Mouse (Mus musculus) hindbrain, embryonic 16.5 days (tissue): ENCODE results near the gene Map4k4. TPM values are rescaled to one million over a fixed set of nuclear protein-coding genes. Genes with fewer than 3 reads are reported as not detected.

Experiments
- ATAC-seq: fragments of 200-750 bp; cut with Nextera tagmentation; 2 replicates; pipeline ENCODE4 v1.8.0; 2017; ENCODE audit warnings: moderate TSS enrichment, moderate library complexity
- H3K27ac ChIP-seq: fragments of 300-500 bp; sonication (generic); 2 replicates; pipeline ENCODE4 v1.5.1; 2014; ENCODE audit warnings: low read depth, mild to moderate bottlenecking, control low read depth, low read length, moderate library complexity
- H3K27me3 ChIP-seq: fragments of 300-500 bp; sonication (generic); replicated peaks from 2 replicates; pipeline ENCODE4 v1.6.1; 2014; ENCODE audit warnings: low read length; ENCODE audit not compliant: control insufficient read depth, insufficient read depth
- H3K36me3 ChIP-seq: fragments of 300-500 bp; sonication (generic); 2 replicates; pipeline ENCODE4 v1.6.1; 2014; ENCODE audit warnings: mild to moderate bottlenecking, low read length, moderate library complexity, mixed read lengths; ENCODE audit not compliant: control insufficient read depth, insufficient read depth
- H3K4me1 ChIP-seq: fragments of 300-500 bp; sonication (generic); 2 replicates; pipeline ENCODE4 v1.6.1; 2014; ENCODE audit warnings: low read depth, low read length; ENCODE audit not compliant: control insufficient read depth, insufficient read depth
- H3K4me2 ChIP-seq: fragments of 300-500 bp; sonication (generic); 2 replicates; pipeline ENCODE4 v1.6.1; 2014; ENCODE audit warnings: mild to moderate bottlenecking, low read length, control low read depth, moderate library complexity
- H3K4me3 ChIP-seq: fragments of 300-500 bp; sonication (generic); 2 replicates; pipeline ENCODE4 v1.5.1; 2014; ENCODE audit warnings: mild to moderate bottlenecking, low read length, control low read depth, moderate library complexity
- H3K9ac ChIP-seq: fragments of 300-500 bp; sonication (generic); 2 replicates; pipeline ENCODE4 v1.6.1; 2014; ENCODE audit warnings: low read depth, mild to moderate bottlenecking, control low read depth, low read length, moderate library complexity
- H3K9me3 ChIP-seq: fragments of 300-500 bp; sonication (generic); 2 replicates; pipeline ENCODE4 v1.6.1; 2014; ENCODE audit warnings: mild to moderate bottlenecking, low read length, moderate library complexity; ENCODE audit not compliant: control insufficient read depth
- WGBS: fragments of 180-500 bp; shearing (Covaris S2); extraction: QIAGEN DNeasy Blood & Tissue Kit; methylation state at CpG from one replicate; pipeline ENCODE4 v1.1.7; 2014; 5-methylcytosine and 5-hydroxymethylcytosine counted together
- polyA plus RNA-seq: library from polyadenylated mRNA; unstranded; fragments of >200 nt; fragmentation: Nextera tagmentation; extraction: Ambion mirVana; gene quantifications from 2 replicates; pipeline ENCODE4 v1.2.1, GENCODE M21; 2015

Map4k4 gene
- polyA plus RNA-seq, 1 experiment from 2014 or later: 21.7 TPM

DNA sequence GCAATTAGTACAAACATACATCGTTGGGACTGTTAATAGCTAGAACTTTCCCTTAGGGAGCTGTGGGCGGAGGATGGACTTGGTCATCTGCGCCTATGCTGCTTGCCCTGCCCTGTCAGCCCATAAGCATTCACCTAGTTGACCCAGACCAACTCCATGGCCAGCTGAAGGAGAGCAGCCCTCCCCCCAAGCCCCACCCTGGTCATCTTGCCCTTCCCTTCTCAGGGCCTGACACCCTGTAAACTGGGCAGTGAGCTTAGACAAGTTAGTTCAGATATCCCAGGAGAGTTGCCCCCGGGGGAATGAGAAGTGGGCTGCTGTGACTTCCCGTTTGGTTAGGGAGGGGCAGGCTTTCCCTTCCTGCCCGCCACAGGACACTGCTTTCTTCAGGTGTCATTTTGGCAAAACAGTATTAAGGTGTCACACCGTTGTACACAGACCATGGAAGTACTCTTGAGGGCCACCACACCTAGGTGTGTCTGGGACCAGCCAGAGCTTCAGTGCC lies 126.5 kb downstream of the Map4k4 start:
- Histone ChIP-seq H3K4me1 (no peaks in the 10 kb centered on the region), H3K9ac (no peak overlapping the region), H3K9me3 (no peaks in the 10 kb centered on the region), H3K4me3 (no peak overlapping the region), H3K4me2 (no peak overlapping the region), H3K27me3 (no peaks in the 10 kb centered on the region), H3K36me3 (peaks cover 26% of the 10 kb centered on the region; the same call in 1 of the 2 replicates), H3K27ac (no peak overlapping the region)
- ATAC-seq: no peak
- 88% methylated on average over 7 of the region's 7 CpGs for WGBS

DNA sequence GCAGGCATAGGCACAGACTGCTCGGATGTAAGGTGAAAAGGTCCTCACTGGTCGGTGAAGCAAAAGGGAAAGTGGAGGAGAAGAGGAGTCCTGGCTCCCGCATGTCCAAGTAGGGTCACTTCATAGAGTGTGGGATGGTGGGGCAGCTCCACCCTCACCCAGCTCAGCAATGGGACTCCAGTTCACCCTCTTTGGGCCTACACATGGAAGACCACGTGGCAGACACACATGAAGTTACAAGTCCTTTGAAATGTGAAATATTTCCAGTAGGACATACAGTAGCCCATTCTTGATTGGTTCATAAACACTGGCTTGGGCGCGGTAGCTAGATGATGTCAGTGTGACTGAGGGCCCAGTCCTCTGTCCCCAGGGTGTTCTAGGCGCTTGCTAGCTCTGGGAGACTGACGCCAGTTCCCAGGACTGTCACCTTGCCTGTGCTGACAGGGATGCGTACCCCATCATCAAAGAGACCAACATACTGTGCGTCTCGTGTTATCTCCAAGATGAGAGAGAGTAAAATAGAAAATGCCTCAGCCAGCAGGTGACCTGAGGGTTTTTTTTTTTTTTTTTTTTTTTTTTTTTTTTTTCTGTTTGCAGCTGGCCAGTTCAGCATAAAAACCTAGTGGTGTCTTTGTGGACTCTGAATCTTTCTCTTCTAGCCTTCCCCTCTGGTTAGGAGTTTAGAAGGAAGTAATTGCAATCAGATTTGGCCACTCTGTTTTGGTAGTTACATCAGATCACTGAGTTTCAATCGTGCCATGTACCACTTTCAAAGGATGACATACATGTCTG lies 127.7 kb downstream of the Map4k4 start:
- 87% methylated on average over 12 of the region's 12 CpGs for WGBS
- Histone ChIP-seq H3K9me3 (no peaks in the 10 kb centered on the region), H3K4me3 (no peak overlapping the region), H3K27me3 (no peaks in the 10 kb centered on the region), H3K27ac (no peak overlapping the region), H3K36me3 (peaks cover 14% of the 10 kb centered on the region; the same call in 1 of the 2 replicates), H3K4me1 (no peaks in the 10 kb centered on the region), H3K9ac (no peak overlapping the region), H3K4me2 (no peak overlapping the region)
- ATAC-seq: no peak

DNA sequence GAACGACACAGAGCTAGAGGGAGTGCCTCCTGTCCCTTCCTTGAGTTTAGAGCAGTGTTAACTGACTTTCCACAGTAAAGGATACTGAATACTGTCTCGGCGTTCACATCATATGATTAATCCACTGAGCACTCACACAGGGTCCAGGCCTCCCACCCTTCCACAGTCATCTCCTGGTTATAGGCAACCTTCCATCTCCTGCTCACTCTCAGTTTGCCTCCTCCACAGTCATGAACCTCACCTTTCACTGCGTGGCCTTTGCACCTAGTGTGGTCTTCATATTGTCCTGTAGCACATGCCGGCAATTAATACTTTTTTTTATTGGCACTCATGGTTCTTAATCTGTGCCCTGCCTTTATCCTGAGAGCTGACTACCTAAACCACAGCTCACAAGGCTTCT lies 128.9 kb downstream of the Map4k4 start:
- WGBS: 97% methylated on average over 5 of the region's 5 CpGs
- Histone ChIP-seq H3K27ac (no peak overlapping the region), H3K4me3 (no peak overlapping the region), H3K27me3 (no peaks in the 10 kb centered on the region), H3K4me2 (no peak overlapping the region), H3K36me3 (peaks cover 11% of the 10 kb centered on the region; the same call in 1 of the 2 replicates), H3K4me1 (no peaks in the 10 kb centered on the region), H3K9me3 (no peaks in the 10 kb centered on the region), H3K9ac (no peak overlapping the region)
- ATAC-seq: no peak

DNA sequence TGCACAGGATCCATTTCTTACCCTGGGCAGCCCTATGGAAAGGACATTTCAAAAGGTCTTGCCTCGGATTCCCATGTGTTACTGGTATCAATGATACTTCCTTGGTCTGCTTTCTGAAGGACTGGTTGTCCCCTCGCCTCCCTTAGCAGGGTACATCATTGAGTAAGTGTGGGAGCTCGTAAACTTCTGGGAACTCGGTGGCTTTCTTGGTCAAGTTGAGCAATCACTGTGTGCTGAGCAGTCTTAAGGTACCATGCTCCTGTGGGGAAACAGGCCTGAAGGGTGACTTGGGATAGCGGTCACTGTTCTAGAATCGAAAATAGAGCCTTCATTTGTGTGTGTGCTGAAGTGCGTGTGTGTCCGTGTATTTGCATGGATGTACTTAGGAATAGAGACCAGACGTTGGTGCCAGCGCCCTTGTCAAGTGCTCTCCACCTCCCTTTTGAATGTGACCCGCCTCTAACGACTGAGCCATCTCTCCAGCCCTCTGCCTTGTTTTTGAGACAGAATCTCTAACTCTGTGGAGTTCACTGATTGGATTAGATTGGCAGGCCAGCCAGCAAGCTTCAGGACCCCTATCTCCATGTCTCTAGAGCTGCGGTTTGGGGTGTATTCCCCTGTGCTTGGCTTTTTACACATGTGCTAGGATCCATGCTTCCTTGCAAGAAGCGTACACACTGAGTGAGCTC lies 129.7 kb downstream of the Map4k4 start:
- no peak for ATAC-seq
- H3K4me1 ChIP-seq: no peaks in the 10 kb centered on the region
- no peak overlapping the region for H3K9ac ChIP-seq
- H3K4me2 ChIP-seq: no peak overlapping the region
- H3K4me3 ChIP-seq: no peak overlapping the region
- H3K27me3 ChIP-seq: no peaks in the 10 kb centered on the region
- no peaks in the 10 kb centered on the region for H3K9me3 ChIP-seq
- H3K27ac ChIP-seq: no peak overlapping the region
- H3K36me3 ChIP-seq: peaks cover 7% of the 10 kb centered on the region; the same call in 1 of the 2 replicates
- 87% methylated on average over 14 of the region's 14 CpGs for WGBS

DNA sequence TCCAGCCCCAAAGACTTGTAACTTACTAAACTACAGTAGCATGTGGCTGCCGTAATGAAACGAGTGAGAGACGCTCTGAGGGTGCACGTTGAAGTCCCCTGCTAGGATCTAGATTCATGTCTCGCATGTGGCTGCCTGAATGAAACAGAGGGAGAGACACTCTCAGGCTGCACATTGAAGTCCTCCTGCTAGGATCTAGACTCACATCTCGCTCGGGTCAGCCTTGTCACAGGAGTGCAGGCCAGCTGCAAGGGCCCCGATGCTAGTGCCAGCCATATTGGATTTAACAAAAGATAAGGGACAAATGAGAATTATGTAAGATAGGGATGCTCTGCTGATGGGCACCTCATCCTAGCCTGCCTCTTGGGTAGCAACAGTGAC lies 130.3 kb downstream of the Map4k4 start:
- Histone ChIP-seq H3K9ac (no peak overlapping the region), H3K36me3 (peaks cover 4% of the 10 kb centered on the region; the same call in 1 of the 2 replicates), H3K4me3 (no peak overlapping the region), H3K9me3 (no peaks in the 10 kb centered on the region), H3K27ac (no peak overlapping the region), H3K4me1 (no peaks in the 10 kb centered on the region), H3K27me3 (no peaks in the 10 kb centered on the region), H3K4me2 (no peak overlapping the region)
- no peak for ATAC-seq
- 96% methylated on average over 8 of the region's 8 CpGs for WGBS

DNA sequence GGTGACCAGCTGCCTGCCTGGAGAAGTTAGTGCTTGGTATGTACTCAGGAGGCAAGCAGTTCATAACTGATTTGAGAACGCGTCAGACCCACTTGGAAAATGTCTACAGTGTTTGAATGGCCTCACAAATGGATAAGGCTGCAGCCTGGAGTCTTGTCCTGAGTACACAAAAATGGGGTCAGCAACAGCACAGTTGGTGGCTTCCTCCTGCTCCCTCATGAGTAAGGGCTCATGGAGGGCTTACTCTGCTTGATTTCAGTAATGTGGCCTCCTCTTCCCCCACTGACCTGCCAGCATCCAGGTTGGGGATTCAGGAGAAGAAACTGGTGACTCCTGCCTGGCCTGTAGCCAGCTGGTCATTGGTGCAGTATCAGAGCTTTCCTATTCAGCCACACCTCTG lies 130.9 kb downstream of the Map4k4 start:
- Histone ChIP-seq H3K27me3 (no peaks in the 10 kb centered on the region), H3K36me3 (no peaks in the 10 kb centered on the region), H3K4me1 (no peaks in the 10 kb centered on the region), H3K4me2 (no peak overlapping the region), H3K4me3 (no peak overlapping the region), H3K9me3 (no peaks in the 10 kb centered on the region), H3K27ac (no peak overlapping the region), H3K9ac (no peak overlapping the region)
- no peak for ATAC-seq
- 95% methylated on average over 2 of the region's 2 CpGs for WGBS

DNA sequence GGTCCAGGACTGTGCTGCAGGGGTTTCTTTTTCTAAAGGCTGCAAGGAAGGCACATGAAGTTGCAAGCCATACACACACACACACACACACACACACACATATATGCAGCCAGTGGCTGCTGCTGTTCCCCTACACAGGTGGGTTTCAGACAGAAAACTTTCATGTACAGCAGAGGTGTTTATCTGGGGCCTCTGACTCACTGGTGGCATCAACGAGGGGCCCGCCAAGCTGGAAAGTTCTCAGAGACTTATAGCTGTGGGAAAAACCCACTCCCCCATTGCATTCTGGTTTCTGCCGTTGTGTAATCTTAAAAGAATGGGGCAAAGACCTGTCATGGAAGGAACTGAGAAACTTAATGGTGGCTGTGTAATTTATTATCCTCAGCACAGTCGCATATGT lies 132.6 kb downstream of the Map4k4 start:
- Histone ChIP-seq H3K4me1 (no peaks in the 10 kb centered on the region), H3K27me3 (no peaks in the 10 kb centered on the region), H3K9me3 (no peaks in the 10 kb centered on the region), H3K4me3 (no peak overlapping the region), H3K9ac (no peak overlapping the region), H3K27ac (no peak overlapping the region), H3K36me3 (no peaks in the 10 kb centered on the region), H3K4me2 (no peak overlapping the region)
- 84% methylated on average over 4 of the region's 4 CpGs for WGBS
- ATAC-seq: no peak

DNA sequence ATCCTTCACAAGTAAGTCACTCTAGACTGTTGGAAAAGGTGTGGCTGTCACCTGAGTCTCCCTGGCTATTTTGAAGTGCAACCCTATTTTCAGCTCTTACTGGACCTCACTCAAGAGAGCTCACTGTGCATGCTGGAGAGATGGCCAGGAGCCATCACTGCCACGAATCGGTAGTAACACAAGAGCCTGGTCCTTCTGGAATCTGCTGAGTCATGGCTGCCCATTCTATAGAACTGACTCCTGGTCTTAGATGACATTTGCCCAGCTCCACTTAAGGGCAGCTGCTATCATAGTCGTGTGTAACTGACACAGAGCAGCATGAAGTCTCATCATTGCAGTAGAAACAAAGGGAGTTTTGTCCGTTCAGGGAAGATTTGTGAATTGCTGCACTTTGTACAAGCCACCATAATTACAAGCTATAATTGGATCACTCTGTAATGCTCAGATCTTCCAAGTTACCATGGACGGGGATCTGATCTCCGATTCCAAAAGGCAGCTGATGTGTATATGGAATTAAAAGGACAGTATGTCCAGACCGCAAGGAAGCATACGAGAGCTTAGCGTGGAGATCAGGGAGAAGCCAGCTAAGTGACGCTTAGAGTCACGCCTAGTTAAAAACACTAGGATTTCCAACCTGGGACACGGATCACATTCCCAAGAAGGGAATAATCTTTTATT lies 133.2 kb downstream of the Map4k4 start:
- H3K9me3 ChIP-seq: no peaks in the 10 kb centered on the region
- no peak overlapping the region for H3K4me2 ChIP-seq
- 60% methylated on average over 12 of the region's 12 CpGs for WGBS
- H3K27ac ChIP-seq: no peak overlapping the region
- H3K9ac ChIP-seq: no peak overlapping the region
- no peak for ATAC-seq
- H3K4me3 ChIP-seq: no peak overlapping the region
- H3K27me3 ChIP-seq: no peaks in the 10 kb centered on the region
- no peaks in the 10 kb centered on the region for H3K4me1 ChIP-seq
- H3K36me3 ChIP-seq: no peaks in the 10 kb centered on the region

DNA sequence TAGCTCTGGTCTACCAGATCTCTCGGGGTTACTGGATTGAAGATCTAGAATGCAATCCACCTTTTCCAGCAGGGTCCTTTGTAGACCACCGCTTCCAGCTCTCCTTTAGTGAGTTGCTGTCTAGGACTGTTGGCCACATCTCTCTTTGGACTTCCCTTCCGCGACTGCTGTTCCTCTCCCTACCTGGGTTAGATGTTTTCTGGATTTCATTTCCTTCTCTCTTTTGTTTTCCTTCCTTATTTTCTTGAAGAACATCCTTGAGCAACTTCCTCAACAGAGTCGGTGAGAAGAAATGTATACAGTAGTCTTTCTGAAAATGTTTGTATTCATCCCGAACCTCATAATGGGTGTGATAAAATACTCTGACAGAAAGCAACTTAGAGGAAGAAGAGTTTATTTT lies 137.1 kb downstream of the Map4k4 start:
- no peaks in the 10 kb centered on the region for H3K36me3 ChIP-seq
- H3K4me3 ChIP-seq: no peak overlapping the region
- no peak overlapping the region for H3K27ac ChIP-seq
- 95% methylated on average over 6 of the region's 6 CpGs for WGBS
- no peaks in the 10 kb centered on the region for H3K9me3 ChIP-seq
- H3K4me2 ChIP-seq: no peak overlapping the region
- H3K27me3 ChIP-seq: no peaks in the 10 kb centered on the region
- no peaks in the 10 kb centered on the region for H3K4me1 ChIP-seq
- H3K9ac ChIP-seq: no peak overlapping the region
- ATAC-seq: no peak
